Mouse (Mus musculus): ENCODE measurements around the gene Acot13. TPM values are rescaled to one million over a fixed set of nuclear protein-coding genes. Genes with fewer than 3 reads are reported as not detected.
"Not testable (repeated sequence)": the region's sequence is repeated elsewhere in the genome, so short reads cannot be mapped to it uniquely, and the experiment has no call there.

Acot13 gene
- polyA plus RNA-seq, 1 experiment, result 8.4 TPM

- Histone ChIP-seq H3K4me3 (ENCODE audit: control insufficient read depth, low read depth, low read length) (no peak overlapping the region), H3K27ac (ENCODE audit: control insufficient read depth, insufficient read depth, low read depth, low read length) (no peak overlapping the region), H3K4me1 (ENCODE audit: control insufficient read depth, insufficient read depth, low read length) (peaks cover 16% of the 10 kb centered on the region), H3K36me3 (ENCODE audit: control insufficient read depth, insufficient read depth, low read length) (no peaks in the 10 kb centered on the region), H3K27me3 (ENCODE audit: control insufficient read depth, insufficient read depth, low read length) (no peaks in the 10 kb centered on the region)
- TF ChIP-seq POLR2A (IDR thresholded peaks at IDR 0.05; ENCODE audit: control insufficient read depth, low read depth, low read length), result no peak
- no peak for TF ChIP-seq CTCF (IDR thresholded peaks at IDR 0.05; ENCODE audit: control insufficient read depth, insufficient read depth, insufficient replicate concordance, low read depth, low read length)
Observed at GRCm38 (mm10) chr13:24849318-24849717, 18.0 kb upstream of the Acot13 start.

GRCm38 (mm10) chr13:24844983-24845955 lies 13.9 kb upstream of the Acot13 start, which contains the start of gene D130043K22Rik:
TSS of gene D130043K22Rik (plus strand) at chr13:24845135.
- TF ChIP-seq CTCF (IDR thresholded peaks at IDR 0.05; ENCODE audit: control insufficient read depth, insufficient read depth, insufficient replicate concordance, low read depth, low read length) (no peak), POLR2A (IDR thresholded peaks at IDR 0.05; ENCODE audit: control insufficient read depth, low read depth, low read length) (no peak)
- Histone ChIP-seq H3K27me3 (ENCODE audit: control insufficient read depth, insufficient read depth, low read length) (no peaks in the 10 kb centered on the region), H3K27ac (ENCODE audit: control insufficient read depth, insufficient read depth, low read depth, low read length) (no peak within 1 kb of the TSS), H3K36me3 (ENCODE audit: control insufficient read depth, insufficient read depth, low read length) (no peaks in the 10 kb centered on the region), H3K4me1 (ENCODE audit: control insufficient read depth, insufficient read depth, low read length) (peaks cover 16% of the 10 kb centered on the region), H3K4me3 (ENCODE audit: control insufficient read depth, low read depth, low read length) (peak within 1 kb of the TSS; percentile 93)

GRCm38 (mm10) chr13:24841702-24842101 lies 10.4 kb upstream of the Acot13 start:
- Histone ChIP-seq H3K27me3 (ENCODE audit: control insufficient read depth, insufficient read depth, low read length) (no peaks in the 10 kb centered on the region), H3K4me1 (ENCODE audit: control insufficient read depth, insufficient read depth, low read length) (peaks cover 15% of the 10 kb centered on the region), H3K36me3 (ENCODE audit: control insufficient read depth, insufficient read depth, low read length) (no peaks in the 10 kb centered on the region), H3K27ac (ENCODE audit: control insufficient read depth, insufficient read depth, low read depth, low read length) (no peak overlapping the region), H3K4me3 (ENCODE audit: control insufficient read depth, low read depth, low read length) (no peak overlapping the region)
- no peak for TF ChIP-seq CTCF (IDR thresholded peaks at IDR 0.05; ENCODE audit: control insufficient read depth, insufficient read depth, insufficient replicate concordance, low read depth, low read length)
- no peak for TF ChIP-seq POLR2A (IDR thresholded peaks at IDR 0.05; ENCODE audit: control insufficient read depth, low read depth, low read length)

GRCm38 (mm10) chr13:24839831-24840230 lies 8.5 kb upstream of the Acot13 start:
- H3K36me3 ChIP-seq (ENCODE audit: control insufficient read depth, insufficient read depth, low read length), result no peaks in the 10 kb centered on the region
- peaks cover 3% of the 10 kb centered on the region for H3K4me1 ChIP-seq (ENCODE audit: control insufficient read depth, insufficient read depth, low read length)
- H3K27ac ChIP-seq (ENCODE audit: control insufficient read depth, insufficient read depth, low read depth, low read length), result no peak overlapping the region
- TF ChIP-seq CTCF (IDR thresholded peaks at IDR 0.05; ENCODE audit: control insufficient read depth, insufficient read depth, insufficient replicate concordance, low read depth, low read length) (no peak), POLR2A (IDR thresholded peaks at IDR 0.05; ENCODE audit: control insufficient read depth, low read depth, low read length) (no peak)
- H3K27me3 ChIP-seq (ENCODE audit: control insufficient read depth, insufficient read depth, low read length), result no peaks in the 10 kb centered on the region
- no peak overlapping the region for H3K4me3 ChIP-seq (ENCODE audit: control insufficient read depth, low read depth, low read length)

- H3K4me3 ChIP-seq (ENCODE audit: control insufficient read depth, low read depth, low read length); H3K36me3 ChIP-seq (ENCODE audit: control insufficient read depth, insufficient read depth, low read length); H3K4me1 ChIP-seq (ENCODE audit: control insufficient read depth, insufficient read depth, low read length); H3K27me3 ChIP-seq (ENCODE audit: control insufficient read depth, insufficient read depth, low read length); H3K27ac ChIP-seq (ENCODE audit: control insufficient read depth, insufficient read depth, low read depth, low read length): not testable (repeated sequence)
Observed at GRCm38 (mm10) chr13:24837765-24838164, 6.4 kb upstream of the Acot13 start.

- Histone ChIP-seq H3K27ac (ENCODE audit: control insufficient read depth, insufficient read depth, low read depth, low read length) (no peak overlapping the region), H3K4me1 (ENCODE audit: control insufficient read depth, insufficient read depth, low read length) (peaks cover 3% of the 10 kb centered on the region), H3K4me3 (ENCODE audit: control insufficient read depth, low read depth, low read length) (peak overlapping the region; percentile 95), H3K27me3 (ENCODE audit: control insufficient read depth, insufficient read depth, low read length) (no peaks in the 10 kb centered on the region), H3K36me3 (ENCODE audit: control insufficient read depth, insufficient read depth, low read length) (no peaks in the 10 kb centered on the region)
- TF ChIP-seq POLR2A (IDR thresholded peaks at IDR 0.05; ENCODE audit: control insufficient read depth, low read depth, low read length), result no peak
- no peak for TF ChIP-seq CTCF (IDR thresholded peaks at IDR 0.05; ENCODE audit: control insufficient read depth, insufficient read depth, insufficient replicate concordance, low read depth, low read length)
Observed at GRCm38 (mm10) chr13:24832811-24833155, 1.4 kb upstream of the Acot13 start.

- Histone ChIP-seq H3K27me3 (ENCODE audit: control insufficient read depth, insufficient read depth, low read length) (no peaks in the 10 kb centered on the region), H3K4me3 (ENCODE audit: control insufficient read depth, low read depth, low read length) (peak overlapping the region; percentile 95), H3K36me3 (ENCODE audit: control insufficient read depth, insufficient read depth, low read length) (no peaks in the 10 kb centered on the region), H3K4me1 (ENCODE audit: control insufficient read depth, insufficient read depth, low read length) (peaks cover 3% of the 10 kb centered on the region), H3K27ac (ENCODE audit: control insufficient read depth, insufficient read depth, low read depth, low read length) (peak overlapping the region; percentile 81)
- no peak for TF ChIP-seq CTCF (IDR thresholded peaks at IDR 0.05; ENCODE audit: control insufficient read depth, insufficient read depth, insufficient replicate concordance, low read depth, low read length)
- no peak for TF ChIP-seq POLR2A (IDR thresholded peaks at IDR 0.05; ENCODE audit: control insufficient read depth, low read depth, low read length)
Observed at GRCm38 (mm10) chr13:24832131-24832810, 931 bp upstream of the Acot13 start.
